Mouse (Mus musculus): ENCODE data around the gene Lamc3. TPM values are rescaled to one million over a fixed set of nuclear protein-coding genes. Genes with fewer than 3 reads are reported as not detected.

Gene Lamc3
- polyA plus RNA-seq, 2 experiments = 0.02 TPM; not detected in 1

DNA sequence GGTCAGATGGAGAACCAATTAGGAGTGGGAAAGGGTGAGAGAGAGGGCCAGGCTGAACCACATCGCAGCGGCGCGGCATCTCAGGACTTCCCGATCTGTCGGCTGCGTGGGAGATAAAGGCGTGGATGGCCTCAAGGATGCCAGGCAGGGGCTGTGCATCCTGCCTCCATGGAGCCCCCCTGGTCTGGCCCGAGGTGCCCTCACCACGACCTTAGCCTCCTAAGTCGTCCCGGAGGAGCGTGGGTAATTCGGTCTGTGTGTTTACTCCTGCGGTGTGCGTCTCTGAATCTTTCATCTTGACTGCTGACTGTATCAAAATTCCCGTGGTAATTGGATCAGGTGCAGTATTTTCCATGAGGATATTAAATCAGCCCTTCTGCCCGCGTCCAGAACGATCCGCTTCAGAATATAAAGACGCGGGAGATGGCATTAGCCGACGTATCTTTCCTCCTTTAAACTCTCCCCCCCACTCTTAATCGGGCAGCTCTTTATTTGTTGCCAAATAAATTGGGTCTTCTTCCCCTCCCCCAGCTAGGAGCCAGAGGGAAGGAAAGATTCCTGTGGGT is 12.7 kb upstream of the Lamc3 start:
- no peak overlapping the region for H3K27ac ChIP-seq
- WGBS (ENCODE audit: insufficient replicate concordance) = 68% methylated on average over 26 of the region's 26 CpGs
- no peaks in the 10 kb centered on the region for H3K4me1 ChIP-seq (replicated peaks; ENCODE audit: control insufficient read depth in 2 of 2, insufficient read depth in 2 of 2, low read length in 1 of 2)
- no peak overlapping the region for H3K4me2 ChIP-seq (ENCODE audit: low read depth)
- no peaks in the 10 kb centered on the region for H3K36me3 ChIP-seq (replicated peaks; ENCODE audit: control insufficient read depth, insufficient read depth, low read depth)
- no peak overlapping the region for H3K4me3 ChIP-seq (ENCODE audit: insufficient read depth in 1 of 2, low read depth in 2 of 2, low read length in 2 of 2)
- no peak for ATAC-seq (ENCODE audit: insufficient read depth)
- no peak for DNase-seq (ENCODE audit: low read depth in 3 of 3, low spot score in 3 of 3)
- no peaks in the 10 kb centered on the region for H3K9me3 ChIP-seq (ENCODE audit: control insufficient read depth, low read length)
- no peak for TF ChIP-seq EP300 (IDR thresholded peaks at IDR 0.05; ENCODE audit: low read depth)
- no peak for TF ChIP-seq CTCF (IDR thresholded peaks at IDR 0.05; ENCODE audit: low read depth)
- no peaks in the 10 kb centered on the region for H3K27me3 ChIP-seq (ENCODE audit: control insufficient read depth, insufficient read depth, low read length)
- no peak overlapping the region for H3K9ac ChIP-seq (replicated peaks)

GRCm38 (mm10) chr2:31876446-31876845 is 10.6 kb upstream of the Lamc3 start:
- WGBS (ENCODE audit: insufficient replicate concordance) = 33% methylated on average over 12 of the region's 12 CpGs
- no peak overlapping the region for H3K9ac ChIP-seq (replicated peaks)
- no peaks in the 10 kb centered on the region for H3K9me3 ChIP-seq (ENCODE audit: control insufficient read depth, low read length)
- ATAC-seq (ENCODE audit: insufficient read depth) (no peak), DNase-seq (ENCODE audit: low read depth in 3 of 3, low spot score in 3 of 3) (no peak)
- TF ChIP-seq EP300 (IDR thresholded peaks at IDR 0.05; ENCODE audit: low read depth) (no peak), CTCF (IDR thresholded peaks at IDR 0.05; ENCODE audit: low read depth) (no peak)
- no peak overlapping the region for H3K4me2 ChIP-seq (ENCODE audit: low read depth)
- H3K4me3 ChIP-seq (ENCODE audit: insufficient read depth in 1 of 2, low read depth in 2 of 2, low read length in 2 of 2) = no peak overlapping the region
- no peaks in the 10 kb centered on the region for H3K4me1 ChIP-seq (replicated peaks; ENCODE audit: control insufficient read depth in 2 of 2, insufficient read depth in 2 of 2, low read length in 1 of 2)
- no peaks in the 10 kb centered on the region for H3K36me3 ChIP-seq (replicated peaks; ENCODE audit: control insufficient read depth, insufficient read depth, low read depth)
- no peak overlapping the region for H3K27ac ChIP-seq
- peaks cover 4% of the 10 kb centered on the region; the same call in 1 of the 2 replicates for H3K27me3 ChIP-seq (ENCODE audit: control insufficient read depth, insufficient read depth, low read length)

- H3K9ac ChIP-seq (replicated peaks) = no peak overlapping the region
- no peak for DNase-seq (ENCODE audit: low read depth in 3 of 3, low spot score in 3 of 3)
- no peak for ATAC-seq (ENCODE audit: insufficient read depth)
- H3K36me3 ChIP-seq (replicated peaks; ENCODE audit: control insufficient read depth, insufficient read depth, low read depth) = no peaks in the 10 kb centered on the region
- H3K27ac ChIP-seq = no peak overlapping the region
- WGBS (ENCODE audit: insufficient replicate concordance) = 73% methylated on average over 17 of the region's 17 CpGs
- H3K9me3 ChIP-seq (ENCODE audit: control insufficient read depth, low read length) = no peaks in the 10 kb centered on the region
- peaks cover 8% of the 10 kb centered on the region; the same call in 1 of the 2 replicates for H3K27me3 ChIP-seq (ENCODE audit: control insufficient read depth, insufficient read depth, low read length)
- no peak overlapping the region for H3K4me2 ChIP-seq (ENCODE audit: low read depth)
- no peak overlapping the region for H3K4me3 ChIP-seq (ENCODE audit: insufficient read depth in 1 of 2, low read depth in 2 of 2, low read length in 2 of 2)
- no peak for TF ChIP-seq EP300 (IDR thresholded peaks at IDR 0.05; ENCODE audit: low read depth)
- no peak for TF ChIP-seq CTCF (IDR thresholded peaks at IDR 0.05; ENCODE audit: low read depth)
- H3K4me1 ChIP-seq (replicated peaks; ENCODE audit: control insufficient read depth in 2 of 2, insufficient read depth in 2 of 2, low read length in 1 of 2) = no peaks in the 10 kb centered on the region
Observed at GRCm38 (mm10) chr2:31878610-31879009, 8.5 kb upstream of the Lamc3 start.

DNA sequence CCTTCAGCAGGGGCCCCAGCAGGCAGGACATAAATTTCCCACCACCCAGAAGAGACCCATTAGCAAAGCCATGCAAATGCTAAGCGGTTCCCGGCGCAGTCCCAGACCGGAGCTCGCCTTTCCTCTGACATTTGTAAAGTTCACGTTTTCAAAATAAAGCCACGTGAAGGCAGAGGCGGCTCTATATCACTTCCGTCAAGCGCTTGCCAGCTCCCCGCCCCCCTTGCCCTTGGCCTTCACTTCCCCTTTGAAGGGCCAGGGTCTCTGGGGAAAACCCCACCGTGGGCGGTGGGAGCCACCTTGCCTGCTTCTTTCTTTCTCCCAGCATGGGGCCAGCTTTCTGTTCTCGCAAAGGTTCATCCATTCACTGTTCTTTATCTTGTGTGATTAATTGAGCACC is 6.2 kb upstream of the Lamc3 start:
- ATAC-seq (ENCODE audit: insufficient read depth) (no peak), DNase-seq (ENCODE audit: low read depth in 3 of 3, low spot score in 3 of 3) (no peak)
- H3K4me1 ChIP-seq (replicated peaks; ENCODE audit: control insufficient read depth in 2 of 2, insufficient read depth in 2 of 2, low read length in 1 of 2) = no peaks in the 10 kb centered on the region
- no peak overlapping the region for H3K27ac ChIP-seq
- TF ChIP-seq CTCF (IDR thresholded peaks at IDR 0.05; ENCODE audit: low read depth) (no peak), EP300 (IDR thresholded peaks at IDR 0.05; ENCODE audit: low read depth) (no peak)
- no peak overlapping the region for H3K9ac ChIP-seq (replicated peaks)
- no peak overlapping the region for H3K4me3 ChIP-seq (ENCODE audit: insufficient read depth in 1 of 2, low read depth in 2 of 2, low read length in 2 of 2)
- H3K36me3 ChIP-seq (replicated peaks; ENCODE audit: control insufficient read depth, insufficient read depth, low read depth) = no peaks in the 10 kb centered on the region
- WGBS (ENCODE audit: insufficient replicate concordance) = 5% methylated on average over 14 of the region's 14 CpGs
- peaks cover 8% of the 10 kb centered on the region; the same call in 1 of the 2 replicates for H3K27me3 ChIP-seq (ENCODE audit: control insufficient read depth, insufficient read depth, low read length)
- no peaks in the 10 kb centered on the region for H3K9me3 ChIP-seq (ENCODE audit: control insufficient read depth, low read length)
- no peak overlapping the region for H3K4me2 ChIP-seq (ENCODE audit: low read depth)

GRCm38 (mm10) chr2:31883061-31883460 is 4.0 kb upstream of the Lamc3 start:
- Histone ChIP-seq H3K4me1 (replicated peaks; ENCODE audit: control insufficient read depth in 2 of 2, insufficient read depth in 2 of 2, low read length in 1 of 2) (no peaks in the 10 kb centered on the region), H3K27ac (no peak overlapping the region), H3K9me3 (ENCODE audit: control insufficient read depth, low read length) (no peaks in the 10 kb centered on the region), H3K4me2 (ENCODE audit: low read depth) (no peak overlapping the region), H3K36me3 (replicated peaks; ENCODE audit: control insufficient read depth, insufficient read depth, low read depth) (no peaks in the 10 kb centered on the region), H3K4me3 (ENCODE audit: insufficient read depth in 1 of 2, low read depth in 2 of 2, low read length in 2 of 2) (no peak overlapping the region), H3K9ac (replicated peaks) (no peak overlapping the region), H3K27me3 (ENCODE audit: control insufficient read depth, insufficient read depth, low read length) (peaks cover 17% of the 10 kb centered on the region)
- 39% methylated on average over 4 of the region's 4 CpGs for WGBS (ENCODE audit: insufficient replicate concordance)
- ATAC-seq (ENCODE audit: insufficient read depth) (no peak), DNase-seq (ENCODE audit: low read depth in 3 of 3, low spot score in 3 of 3) (no peak)
- TF ChIP-seq CTCF (IDR thresholded peaks at IDR 0.05; ENCODE audit: low read depth) (no peak), EP300 (IDR thresholded peaks at IDR 0.05; ENCODE audit: low read depth) (no peak)
